Mouse (Mus musculus) lung, postnatal 0 days (tissue): ENCODE measurements around the gene Slc35a2. TPM values are rescaled to one million over a fixed set of nuclear protein-coding genes. Genes with fewer than 3 reads are reported as not detected.

ENCODE experiments used
- ATAC-seq: fragments of 200-750 bp; cut with Nextera tagmentation; 2 replicates; pipeline ENCODE4 v1.8.0; 2017; ENCODE audit warnings: moderate library complexity
- DNase-seq: peaks from one replicate; pipeline ENCODE4 v3.0.0-alpha.2; 2016; ENCODE audit warnings: low spot score
- H3K27ac ChIP-seq: fragments of 300-500 bp; sonication (generic); 2 replicates; pipeline ENCODE4 v1.5.1; 2014; ENCODE audit warnings: antibody characterized with exemption, mild to moderate bottlenecking, low read length, mixed read lengths
- H3K27me3 ChIP-seq: fragments of 300-500 bp; sonication (generic); replicated peaks from 2 replicates; pipeline ENCODE4 v1.6.1; 2014; ENCODE audit warnings: low read length, mixed read lengths; ENCODE audit not compliant: insufficient read depth
- H3K36me3 ChIP-seq: fragments of 300-500 bp; sonication (generic); 2 replicates; pipeline ENCODE4 v1.6.1; 2014; ENCODE audit warnings: low read length, mixed read lengths; ENCODE audit not compliant: insufficient read depth
- H3K4me1 ChIP-seq: fragments of 300-500 bp; sonication (generic); 2 replicates; pipeline ENCODE4 v1.6.1; 2014; ENCODE audit warnings: antibody characterized with exemption, low read depth, low read length, mixed read lengths; ENCODE audit not compliant: insufficient read depth
- H3K4me2 ChIP-seq: fragments of 300-500 bp; sonication (generic); replicated peaks from 2 replicates; pipeline ENCODE4 v1.6.1; 2014; ENCODE audit warnings: low read depth, mild to moderate bottlenecking, low read length, moderate library complexity, mixed read lengths
- H3K4me3 ChIP-seq: fragments of 300-500 bp; sonication (generic); 2 replicates; pipeline ENCODE4 v1.5.1; 2014; ENCODE audit warnings: low read depth, low read length
- H3K9ac ChIP-seq: fragments of 300-500 bp; sonication (generic); replicated peaks from 2 replicates; pipeline ENCODE4 v1.6.1; 2014; ENCODE audit warnings: low read depth, mild to moderate bottlenecking
- H3K9me3 ChIP-seq: fragments of 300-500 bp; sonication (generic); 2 replicates; pipeline ENCODE4 v1.6.1; 2016; ENCODE audit warnings: low read length, mixed read lengths
- CTCF ChIP-seq: IDR thresholded peaks from 2 replicates; pipeline ENCODE4 v1.5.1; 2016; ENCODE audit warnings: antibody characterized with exemption, mild to moderate bottlenecking
- EP300 ChIP-seq: IDR thresholded peaks from 2 replicates; pipeline ENCODE4 v1.6.1; 2016; ENCODE audit warnings: antibody characterized with exemption, mild to moderate bottlenecking, control low read depth
- WGBS: fragments of 180-500 bp; shearing (Covaris S2); extraction: QIAGEN DNeasy Blood & Tissue Kit; methylation state at CpG from one replicate; pipeline ENCODE4 v1.1.7; 2014; 5-methylcytosine and 5-hydroxymethylcytosine counted together
- polyA plus RNA-seq: library from polyadenylated mRNA; unstranded; fragments of >200 nt; fragmentation: Nextera tagmentation; extraction: Ambion mirVana; gene quantifications from 2 replicates; pipeline ENCODE4 v1.2.1, GENCODE M21; 2015

The Slc35a2 gene
- 30.0 and 32.2 TPM in 2 replicates for polyA plus RNA-seq

DNA sequence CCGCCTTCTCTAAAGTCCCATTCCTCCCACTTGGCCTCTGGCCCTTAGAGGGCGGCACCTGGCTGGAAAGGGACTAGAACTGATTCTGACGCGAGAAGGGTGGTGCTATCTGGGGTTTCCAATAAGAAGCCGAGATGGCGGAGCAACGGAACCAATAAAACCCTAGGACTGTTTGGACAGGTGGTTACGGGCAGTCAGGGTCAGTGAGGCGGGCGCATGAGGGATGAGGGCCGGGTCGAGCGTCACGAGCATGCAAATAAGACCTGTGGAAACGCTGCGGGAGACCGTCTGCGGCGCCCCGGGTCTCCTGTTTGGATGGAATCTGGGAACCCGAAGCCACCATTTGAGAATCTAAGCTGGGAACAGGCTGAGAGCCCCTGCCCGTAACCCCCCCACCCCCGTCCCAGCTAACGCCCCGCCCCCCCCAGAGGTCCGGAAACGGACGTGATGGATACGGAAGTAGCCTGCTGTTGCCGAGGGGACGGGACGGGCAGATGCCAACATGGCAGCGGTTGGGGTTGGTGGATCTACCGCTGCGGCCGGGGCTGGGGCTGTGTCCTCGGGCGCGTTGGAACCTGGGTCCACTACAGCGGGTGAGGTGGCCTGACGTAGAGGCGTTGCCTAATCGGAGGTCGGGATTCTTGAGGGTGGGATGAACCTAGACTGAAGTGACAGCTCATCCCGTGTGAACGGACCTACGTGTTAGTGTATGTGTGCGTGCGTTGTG lies at the start of gene Slc35a2:
Gene Slc35a2, plus strand, starts transcription at position 188 of the 727 bp plus-strand sequence.
- Histone ChIP-seq H3K36me3 (no peaks in the 10 kb centered on the region), H3K4me3 (peak within 1 kb of the TSS; percentile 47), H3K27ac (peak within 1 kb of the TSS; percentile 83), H3K9me3 (no peaks in the 10 kb centered on the region), H3K4me2 (peak within 1 kb of the TSS; percentile 56), H3K4me1 (no peaks in the 10 kb centered on the region; the same call in 1 of the 2 replicates), H3K27me3 (no peaks in the 10 kb centered on the region), H3K9ac (no peak within 1 kb of the TSS)
- DNase-seq, result peak; percentile 94
- TF ChIP-seq EP300 (no peak), CTCF (peak; percentile 31)
- WGBS, result 13% methylated on average over 40 of the region's 49 CpGs
- ATAC-seq, result peak; percentile 97

DNA sequence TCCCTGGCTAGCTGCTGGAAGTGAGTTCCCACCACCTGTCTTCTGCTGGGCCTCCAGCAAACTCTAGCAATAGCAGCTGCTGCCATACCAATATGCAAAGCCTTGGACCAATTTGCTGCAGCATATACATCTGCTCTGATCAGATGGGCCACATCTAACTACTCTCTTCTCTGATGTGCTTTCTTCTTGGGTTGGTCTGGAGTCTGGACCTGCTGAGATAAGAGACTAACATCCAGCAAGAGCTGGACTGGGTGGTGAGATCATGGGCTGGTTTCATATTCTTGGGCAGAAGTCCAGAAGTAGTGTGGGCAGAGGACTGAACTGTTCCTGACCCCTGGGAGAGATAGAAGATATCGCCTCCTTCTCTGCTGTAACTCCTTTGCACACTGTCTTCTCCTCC lies 46.7 kb upstream of the Slc35a2 start:
- Histone ChIP-seq H3K36me3 (no peaks in the 10 kb centered on the region), H3K4me1 (no peaks in the 10 kb centered on the region), H3K27me3 (no peaks in the 10 kb centered on the region), H3K9me3 (no peaks in the 10 kb centered on the region), H3K9ac (no peak overlapping the region), H3K4me3 (no peak overlapping the region), H3K27ac (no peak overlapping the region), H3K4me2 (no peak overlapping the region)
- ATAC-seq (no peak), DNase-seq (no peak)
- whole genome bisulfite sequencing, result 85% methylated on average over 1 of the region's 1 CpGs
- TF ChIP-seq EP300 (no peak), CTCF (no peak)

GRCm38 (mm10) chrX:7840842-7841162 lies 43.0 kb upstream of the Slc35a2 start:
- Histone ChIP-seq H3K36me3 (no peaks in the 10 kb centered on the region), H3K9ac (no peak overlapping the region), H3K4me3 (0 out of 2 replicates have a peak overlapping the region, but pooled peaks have one; percentile 68), H3K27me3 (no peaks in the 10 kb centered on the region), H3K4me2 (no peak overlapping the region; the same call in 1 of the 2 replicates), H3K4me1 (no peaks in the 10 kb centered on the region), H3K27ac (peak overlapping the region; percentile 76), H3K9me3 (no peaks in the 10 kb centered on the region)
- no peak for DNase-seq
- WGBS, result 7% methylated on average over 7 of the region's 7 CpGs
- no peak; the same call in 1 of the 2 replicates for TF ChIP-seq EP300
- TF ChIP-seq CTCF, result no peak
- no peak for ATAC-seq

- Histone ChIP-seq H3K9ac (peak within 1 kb of the TSS; percentile 70), H3K36me3 (no peaks in the 10 kb centered on the region)
- 11% methylated on average over 62 of the region's 74 CpGs for WGBS
These were observed 42.4 kb upstream of the Slc35a2 start, which contains the start of gene Otud5 for GRCm38 (mm10) chrX:7841163-7842162. Gene Otud5, plus strand, starts transcription at chrX:7841364.

DNA sequence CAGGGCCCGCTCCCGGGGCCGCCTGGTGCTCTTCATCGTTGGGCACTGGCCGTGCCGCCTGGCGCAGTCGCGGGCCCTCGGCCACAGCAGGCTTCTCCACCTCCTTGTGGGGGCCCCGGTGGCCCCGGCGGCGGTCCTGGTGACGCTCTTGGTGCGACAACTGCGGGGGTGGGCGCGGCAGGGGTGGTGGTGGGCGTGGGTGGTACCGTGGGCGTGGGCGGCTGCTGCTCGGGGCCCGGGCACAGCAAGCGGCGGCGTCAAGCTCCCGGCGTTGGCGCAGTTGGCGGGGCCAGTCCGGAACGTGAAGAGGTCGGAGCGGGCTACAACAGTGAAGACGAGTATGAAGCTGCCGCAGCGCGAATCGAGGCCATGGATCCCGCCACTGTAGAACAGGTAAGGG lies 41.5 kb upstream of the Slc35a2 start:
- WGBS, result 8% methylated on average over 38 of the region's 42 CpGs
- Histone ChIP-seq H3K4me3 (peak overlapping the region; percentile 68), H3K9me3 (no peaks in the 10 kb centered on the region), H3K4me2 (peak overlapping the region; percentile 58), H3K27me3 (no peaks in the 10 kb centered on the region), H3K36me3 (no peaks in the 10 kb centered on the region), H3K9ac (peak overlapping the region; percentile 70), H3K4me1 (no peaks in the 10 kb centered on the region), H3K27ac (peak overlapping the region; percentile 93)
- TF ChIP-seq CTCF (no peak), EP300 (no peak)
- no peak for ATAC-seq
- DNase-seq, result peak; percentile 31

More at GRCm38 (mm10) chrX:7841163-7842162, 42.4 kb upstream of the Slc35a2 start, which contains the start of gene Otud5:
- DNase-seq (peak; percentile 97), ATAC-seq (peak; percentile 97)
- H3K9me3 ChIP-seq, result no peaks in the 10 kb centered on the region
- TF ChIP-seq EP300, result no peak
- 0 out of 2 replicates have a peak, but pooled peaks have one; percentile 2 for TF ChIP-seq CTCF
- peak within 1 kb of the TSS; percentile 68 for H3K4me3 ChIP-seq
- peak within 1 kb of the TSS; percentile 58 for H3K4me2 ChIP-seq
- H3K27me3 ChIP-seq, result no peaks in the 10 kb centered on the region
- peak within 1 kb of the TSS; percentile 93 for H3K27ac ChIP-seq
- H3K4me1 ChIP-seq, result no peaks in the 10 kb centered on the region

- no peaks in the 10 kb centered on the region for H3K4me1 ChIP-seq
- no peak for DNase-seq
- H3K36me3 ChIP-seq, result no peaks in the 10 kb centered on the region
- H3K27me3 ChIP-seq, result no peaks in the 10 kb centered on the region
- H3K4me3 ChIP-seq, result no peak overlapping the region
- no peaks in the 10 kb centered on the region for H3K9me3 ChIP-seq
- H3K27ac ChIP-seq, result no peak overlapping the region
- H3K9ac ChIP-seq, result no peak overlapping the region
- TF ChIP-seq CTCF (no peak), EP300 (no peak)
- 83% methylated on average over 2 of the region's 2 CpGs for WGBS
- no peak for ATAC-seq
- no peak overlapping the region for H3K4me2 ChIP-seq
These were observed 36.0 kb upstream of the Slc35a2 start for GRCm38 (mm10) chrX:7847845-7848244.
